Mouse (Mus musculus) midbrain, embryonic 14.5 days (tissue): ENCODE measurements around the gene Mrps35. TPM values are rescaled to one million over a fixed set of nuclear protein-coding genes. Genes with fewer than 3 reads are reported as not detected.

Experiments
- ATAC-seq: fragments of 200-750 bp; cut with Nextera tagmentation; 2 replicates; pipeline ENCODE4 v1.8.0; 2017; ENCODE audit warnings: moderate number of reproducible peaks, moderate library complexity; ENCODE audit not compliant: low FRiP score, low TSS enrichment
- DNase-seq: peaks from one replicate; pipeline ENCODE4 v3.0.0-alpha.2; 2015
- H3K27ac ChIP-seq: fragments of 300-500 bp; sonication (generic); replicated peaks from 2 replicates; pipeline ENCODE4 v1.5.1; 2014; ENCODE audit warnings: mild to moderate bottlenecking, low read depth, low read length, moderate library complexity
- H3K27me3 ChIP-seq: fragments of 300-500 bp; sonication (generic); 2 replicates; pipeline ENCODE4 v1.6.1; 2014; ENCODE audit warnings: low read length, control low read depth, mixed read lengths; ENCODE audit not compliant: control insufficient read depth, insufficient read depth
- H3K36me3 ChIP-seq: fragments of 300-500 bp; sonication (generic); 2 replicates; pipeline ENCODE4 v1.6.1; 2014; ENCODE audit warnings: low read length, control low read depth; ENCODE audit not compliant: control insufficient read depth, insufficient read depth
- H3K4me1 ChIP-seq: fragments of 300-500 bp; sonication (generic); 2 replicates; pipeline ENCODE4 v1.6.1; 2014; ENCODE audit warnings: mild to moderate bottlenecking, antibody characterized with exemption, low read length, control low read depth; ENCODE audit not compliant: control insufficient read depth, insufficient read depth
- H3K4me2 ChIP-seq: fragments of 300-500 bp; sonication (generic); 2 replicates; pipeline ENCODE4 v1.6.1; 2014; ENCODE audit warnings: mild to moderate bottlenecking, low read length, moderate library complexity
- H3K4me3 ChIP-seq: fragments of 300-500 bp; sonication (generic); replicated peaks from 2 replicates; pipeline ENCODE4 v1.5.1; 2014; ENCODE audit warnings: low read depth, low read length
- H3K9ac ChIP-seq: fragments of 300-500 bp; sonication (generic); replicated peaks from 2 replicates; pipeline ENCODE4 v1.6.1; 2014; ENCODE audit warnings: mild to moderate bottlenecking, low read length, moderate library complexity
- H3K9me3 ChIP-seq: fragments of 300-500 bp; sonication (generic); 2 replicates; pipeline ENCODE4 v1.6.1; 2016; ENCODE audit warnings: low read length, control low read depth, mixed read lengths; ENCODE audit not compliant: control insufficient read depth
- WGBS: fragments of 180-500 bp; shearing (Covaris S2); extraction: QIAGEN DNeasy Blood & Tissue Kit; methylation state at CpG from one replicate; pipeline ENCODE4 v1.1.7; 2014; 5-methylcytosine and 5-hydroxymethylcytosine counted together
- polyA plus RNA-seq: library from polyadenylated mRNA; unstranded; fragments of >200 nt; fragmentation: Nextera tagmentation; extraction: Ambion mirVana; gene quantifications from 2 replicates; pipeline ENCODE4 v1.2.1, GENCODE M21; 2014

Gene Mrps35
- polyA plus RNA-seq, 1 experiment from 2014 or later = 72.1 TPM

GRCm38 (mm10) chr6:147121320-147121719, 78.8 kb downstream of the Mrps35 start:
- Histone ChIP-seq H3K4me2 (no peak overlapping the region), H3K27me3 (no peaks in the 10 kb centered on the region), H3K9ac (no peak overlapping the region), H3K27ac (no peak overlapping the region), H3K36me3 (no peaks in the 10 kb centered on the region), H3K4me3 (no peak overlapping the region), H3K4me1 (no peaks in the 10 kb centered on the region), H3K9me3 (no peaks in the 10 kb centered on the region)
- ATAC-seq = no peak
- 68% methylated on average over 6 of the region's 6 CpGs for WGBS
- no peak for DNase-seq

Other genes with a start within 250 kb of the Mrps35 start
- gene Arntl2, start 246.7 kb upstream of the Mrps35 start, polyA plus RNA-seq = 0.73 and 2.3 TPM in 2 replicates
- gene Smco2, start 192.7 kb upstream of the Mrps35 start, polyA plus RNA-seq = not detected in 2 replicates
- 9.2 and 13.4 TPM in 2 replicates for gene Ppfibp1, start 154.3 kb upstream of the Mrps35 start, polyA plus RNA-seq
- gene 1700034J05Rik, start 88.3 kb upstream of the Mrps35 start, polyA plus RNA-seq = not detected in 2 replicates
- 0.62 and 0.98 TPM in 2 replicates for gene Rep15, start 10.2 kb upstream of the Mrps35 start, polyA plus RNA-seq
- gene Mansc4, start 44.3 kb downstream of the Mrps35 start, polyA plus RNA-seq = 0.19 and 0.66 TPM in 2 replicates
- gene Klhl42, start 48.6 kb downstream of the Mrps35 start, polyA plus RNA-seq = 7.3 and 8.9 TPM in 2 replicates
- gene Pthlh, start 221.4 kb downstream of the Mrps35 start, polyA plus RNA-seq = 0.30 and 0.58 TPM in 2 replicates